Mouse (Mus musculus) olfactory bulb, adult 2 months (tissue): ENCODE measurements around the gene Mier2. TPM values are rescaled to one million over a fixed set of nuclear protein-coding genes. Genes with fewer than 3 reads are reported as not detected.

Experiments used
- H3K27ac ChIP-seq: fragments of 200-500 bp; 2 replicates; pipeline ENCODE4 v1.5.1; 2012; ENCODE audit warnings: low read depth, low read length; ENCODE audit not compliant: insufficient read depth
- H3K4me1 ChIP-seq: fragments of 200-500 bp; 2 replicates; pipeline ENCODE4 v1.6.1; 2012; ENCODE audit warnings: low read length; ENCODE audit not compliant: control insufficient read depth, insufficient read depth
- H3K4me3 ChIP-seq: fragments of 200-500 bp; 2 replicates; pipeline ENCODE4 v1.5.1; 2012; ENCODE audit warnings: mild to moderate bottlenecking, low read depth, low read length, moderate library complexity; ENCODE audit not compliant: insufficient read depth
- CTCF ChIP-seq: fragments of 200-500 bp; IDR thresholded peaks from 2 replicates; pipeline ENCODE4 v1.5.1; 2012; ENCODE audit warnings: low read depth, mild to moderate bottlenecking, low read length, moderate library complexity; ENCODE audit not compliant: insufficient read depth
- POLR2A ChIP-seq: fragments of 200-500 bp; IDR thresholded peaks from 2 replicates; pipeline ENCODE4 v1.6.1; 2012; ENCODE audit warnings: mild to moderate bottlenecking, low read depth, low read length, moderate library complexity; ENCODE audit not compliant: insufficient read depth
- WGBS: fragments of 180-500 bp; shearing (Covaris S2); methylation state at CpG from one replicate; pipeline ENCODE4 v1.1.7; 2018; 5-methylcytosine and 5-hydroxymethylcytosine counted together
- polyA plus RNA-seq: library from polyadenylated mRNA; stranded (reverse); fragments of >200 nt; gene quantifications from 2 replicates; pipeline ENCODE4 v1.2.4, GENCODE M21; 2012; ENCODE audit warnings: low replicate concordance; ENCODE audit not compliant: missing spikeins, insufficient read depth, insufficient read length

Gene Mier2
- not detected in 2 replicates for polyA plus RNA-seq

GRCm38 (mm10) chr10:79554330-79555237 is at the start of gene Mier2:
TSS of gene Mier2 (minus strand) at chr10:79555199.
- Histone ChIP-seq H3K4me1 (peaks cover 28% of the 10 kb centered on the region), H3K27ac (0 out of 2 replicates have a peak within 1 kb of the TSS, but pooled peaks have one; percentile 42), H3K4me3 (peak within 1 kb of the TSS; percentile 79)
- WGBS = under 1% methylated on average over 92 of the region's 108 CpGs
- no peak for TF ChIP-seq CTCF
- TF ChIP-seq POLR2A = peak; percentile 81; the same call in 1 of the 2 replicates

DNA sequence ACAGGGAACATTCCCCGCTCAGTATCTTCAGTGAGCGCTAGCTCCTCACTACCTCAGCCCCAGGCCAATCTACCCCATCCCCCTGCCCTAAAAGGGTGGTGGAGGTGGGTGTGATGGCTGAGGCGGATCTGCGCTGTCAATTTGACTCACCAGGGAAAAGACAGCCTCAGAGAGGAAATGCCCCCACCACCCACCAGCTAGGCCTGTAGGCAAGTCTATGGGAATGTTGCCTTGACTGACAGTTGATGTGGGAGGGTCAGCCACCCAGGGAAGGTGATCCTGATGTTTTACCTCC is 42.9 kb upstream of the Mier2 start:
- 75% methylated on average over 4 of the region's 4 CpGs for WGBS
- H3K4me1 ChIP-seq = peaks cover 28% of the 10 kb centered on the region
- H3K4me3 ChIP-seq = no peak overlapping the region
- peak overlapping the region; percentile 86 for H3K27ac ChIP-seq
- no peak for TF ChIP-seq CTCF
- TF ChIP-seq POLR2A = no peak

- TF ChIP-seq POLR2A = no peak
- TF ChIP-seq CTCF = no peak
- Histone ChIP-seq H3K4me1 (peaks cover 28% of the 10 kb centered on the region), H3K4me3 (no peak overlapping the region), H3K27ac (peak overlapping the region; percentile 86)
- WGBS = 17% methylated on average over 13 of the region's 13 CpGs
Measured at GRCm38 (mm10) chr10:79597051-79597935, 42.3 kb upstream of the Mier2 start.

DNA sequence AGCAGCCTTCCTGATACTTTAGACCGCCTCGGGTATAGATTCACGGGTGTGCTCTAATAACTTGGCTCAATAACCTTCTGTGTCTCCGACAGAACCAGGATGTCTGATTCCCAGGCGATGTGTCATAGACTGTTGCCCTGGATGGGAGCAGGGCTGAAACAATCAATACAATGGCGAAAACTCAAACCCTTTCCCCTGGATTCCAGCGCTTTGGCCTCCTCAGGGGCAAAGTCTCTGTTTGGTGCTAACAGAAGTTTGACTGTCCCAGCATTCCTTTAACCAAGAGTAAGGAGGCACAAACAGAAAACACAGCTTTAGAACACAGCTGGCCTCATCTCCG is 40.6 kb upstream of the Mier2 start:
- no peak overlapping the region for H3K4me3 ChIP-seq
- peaks cover 28% of the 10 kb centered on the region for H3K4me1 ChIP-seq
- no peak overlapping the region for H3K27ac ChIP-seq
- WGBS = 55% methylated on average over 8 of the region's 8 CpGs
- no peak for TF ChIP-seq CTCF

DNA sequence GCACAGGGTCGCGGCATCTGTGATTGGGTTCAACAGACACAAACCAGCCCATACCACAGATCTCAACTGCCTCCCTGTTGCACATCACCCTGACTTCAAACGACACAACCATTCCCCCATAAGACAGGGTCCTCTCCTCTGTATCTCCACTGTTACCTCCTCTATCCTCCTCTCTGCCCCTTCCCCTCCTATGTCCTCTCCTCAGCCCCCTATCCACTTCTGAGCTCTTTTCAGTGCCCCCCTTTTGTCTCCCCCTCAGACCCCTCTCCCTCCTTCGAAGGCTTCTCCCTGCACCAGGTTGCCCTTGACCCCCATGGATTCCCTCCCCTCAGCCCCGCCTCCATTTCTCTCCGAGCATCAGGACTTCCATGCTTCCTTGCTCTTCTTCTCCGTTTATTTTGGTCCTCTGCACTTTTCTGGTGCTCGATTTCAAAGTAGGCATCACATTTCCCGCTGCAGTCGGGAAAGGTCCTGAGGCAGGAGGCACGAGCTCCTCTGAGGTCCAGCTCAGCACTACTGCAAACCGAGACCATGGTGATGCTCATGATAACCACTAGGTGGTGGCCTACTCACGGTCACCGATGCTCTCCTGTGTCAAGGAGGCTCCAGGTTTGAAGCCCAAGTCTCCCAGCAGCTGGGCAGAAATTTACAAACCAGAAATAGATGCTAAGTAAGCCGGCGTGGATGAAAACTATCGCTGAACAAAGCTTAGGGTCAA is 40.0 kb upstream of the Mier2 start:
- no peak overlapping the region for H3K27ac ChIP-seq
- TF ChIP-seq CTCF = peak; percentile 75
- TF ChIP-seq POLR2A = no peak
- H3K4me1 ChIP-seq = peaks cover 28% of the 10 kb centered on the region
- H3K4me3 ChIP-seq = no peak overlapping the region
- WGBS = 16% methylated on average over 17 of the region's 17 CpGs

- H3K4me3 ChIP-seq = no peak overlapping the region
- no peak overlapping the region for H3K27ac ChIP-seq
- WGBS = 52% methylated on average over 6 of the region's 6 CpGs
- no peak for TF ChIP-seq CTCF
- no peak for TF ChIP-seq POLR2A
- H3K4me1 ChIP-seq = peaks cover 28% of the 10 kb centered on the region
Measured at GRCm38 (mm10) chr10:79594111-79594510, 39.1 kb upstream of the Mier2 start.

GRCm38 (mm10) chr10:79590702-79591101 is 35.7 kb upstream of the Mier2 start:
- Histone ChIP-seq H3K4me1 (peaks cover 2% of the 10 kb centered on the region; the same call in 1 of the 2 replicates), H3K4me3 (no peak overlapping the region), H3K27ac (no peak overlapping the region)
- 91% methylated on average over 1 of the region's 1 CpGs for WGBS
- no peak for TF ChIP-seq POLR2A
- TF ChIP-seq CTCF = no peak

DNA sequence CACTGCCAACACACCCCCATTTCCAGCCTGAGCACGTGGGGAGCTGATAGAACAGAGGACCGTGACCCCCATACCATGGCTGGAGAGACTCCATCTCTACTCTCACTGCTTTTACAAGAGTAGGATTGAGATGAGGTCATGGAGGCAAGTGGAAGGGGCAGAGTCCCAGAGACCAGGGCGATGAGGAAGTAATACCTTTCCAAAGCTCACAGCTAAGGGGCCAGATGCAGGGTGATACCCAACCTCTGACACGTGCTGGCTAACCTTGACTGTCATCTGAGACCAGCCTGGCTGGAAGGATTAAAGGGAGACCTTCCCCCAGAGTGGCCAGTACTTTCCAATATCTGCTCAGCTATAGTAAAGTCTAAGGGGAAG is 32.7 kb upstream of the Mier2 start:
- H3K27ac ChIP-seq = no peak overlapping the region

More for the DNA sequence above, 32.7 kb upstream of the Mier2 start:
- 70% methylated on average over 4 of the region's 4 CpGs for WGBS
- no peak overlapping the region for H3K4me3 ChIP-seq
- no peaks in the 10 kb centered on the region for H3K4me1 ChIP-seq
- TF ChIP-seq CTCF = no peak
- TF ChIP-seq POLR2A = no peak
